Mouse (Mus musculus): ENCODE measurements around the gene Cfap54.

DNA sequence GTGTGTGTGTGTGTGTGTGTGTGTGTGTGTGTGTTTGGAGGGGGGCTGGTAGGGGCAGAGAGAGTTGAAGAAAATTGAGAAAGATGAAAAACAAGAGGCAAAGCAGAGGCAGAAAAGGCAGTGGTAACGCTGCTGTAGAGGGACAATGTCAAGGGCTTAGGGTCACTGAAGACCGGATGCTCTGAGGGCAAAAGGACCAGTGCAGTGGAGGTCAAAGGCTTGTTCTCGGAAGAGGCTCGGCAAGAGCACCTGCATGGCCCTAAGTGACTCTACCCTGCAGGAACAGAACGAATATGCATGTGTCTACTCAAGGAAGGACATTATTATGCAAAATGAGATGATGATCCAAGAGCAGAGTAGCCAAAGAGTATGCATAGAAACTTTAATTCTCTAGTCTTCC, 264.5 kb downstream of the Cfap54 start:
- no peak for TF ChIP-seq ZNF384 (IDR thresholded peaks at IDR 0.05; ENCODE audit: low read depth, low read length)
- TF ChIP-seq CHD2 (IDR thresholded peaks at IDR 0.05; ENCODE audit: low read depth, low read length) = no peak
- no peak for TF ChIP-seq MAFK (IDR thresholded peaks at IDR 0.05; ENCODE audit: insufficient read depth, low read depth, low read length)
